Mouse (Mus musculus) hematopoietic multipotent progenitor cell, adult 10-12 weeks (in vitro differentiated cells): ENCODE measurements around the gene Tmem30c. TPM values are rescaled to one million over a fixed set of nuclear protein-coding genes. Genes with fewer than 3 reads are reported as not detected.

Experiments used
- polyA plus RNA-seq: library from polyadenylated mRNA; stranded (reverse); fragments of >175 nt; gene quantifications from 2 replicates; pipeline ENCODE4 v1.2.3, GENCODE M21; 2012; ENCODE audit warnings: low replicate concordance

The Tmem30c gene
- not detected in 2 replicates for polyA plus RNA-seq

GRCm38 (mm10) chr16:57292765-57293164 lies at the start of gene Tmem30c:
TSS of gene Tmem30c (minus strand) at chr16:57292865.

GRCm38 (mm10) chr16:57231089-57231936 lies 61.4 kb downstream of the Tmem30c start, which contains the start of gene Tbc1d23:
TSS of gene Tbc1d23 (minus strand) at chr16:57231504.

Other genes starting within 250 kb of the Tmem30c start
- not detected in 2 replicates for gene Tmem45a2, start 221.5 kb downstream of the Tmem30c start, polyA plus RNA-seq
- gene Tomm70a, start 171.2 kb downstream of the Tmem30c start, polyA plus RNA-seq: 17.6 and 28.9 TPM in 2 replicates
- 0.88 and 5.0 TPM in 2 replicates for gene Nit2, start 125.5 kb downstream of the Tmem30c start, polyA plus RNA-seq
- gene Tbc1d23, start 61.4 kb downstream of the Tmem30c start, polyA plus RNA-seq: 1.8 and 2.8 TPM in 2 replicates
- 20.2 and 35.5 TPM in 2 replicates for gene Filip1l, start 60.2 kb upstream of the Tmem30c start, polyA plus RNA-seq